Mouse (Mus musculus): ENCODE data around the gene Bicral.
A peak's percentile ranks its signal among the peaks of the same experiment; 100 is the strongest.
"Not testable (repeated sequence)": the region's sequence is repeated elsewhere in the genome, so short reads cannot be mapped to it uniquely, and the experiment has no call there.

Gene Bicral

GRCm38 (mm10) chr17:46875626-46876025 lies 17.3 kb upstream of the Bicral start:
- DNase-seq (ENCODE audit: low read depth, low spot score) = no peak

DNA sequence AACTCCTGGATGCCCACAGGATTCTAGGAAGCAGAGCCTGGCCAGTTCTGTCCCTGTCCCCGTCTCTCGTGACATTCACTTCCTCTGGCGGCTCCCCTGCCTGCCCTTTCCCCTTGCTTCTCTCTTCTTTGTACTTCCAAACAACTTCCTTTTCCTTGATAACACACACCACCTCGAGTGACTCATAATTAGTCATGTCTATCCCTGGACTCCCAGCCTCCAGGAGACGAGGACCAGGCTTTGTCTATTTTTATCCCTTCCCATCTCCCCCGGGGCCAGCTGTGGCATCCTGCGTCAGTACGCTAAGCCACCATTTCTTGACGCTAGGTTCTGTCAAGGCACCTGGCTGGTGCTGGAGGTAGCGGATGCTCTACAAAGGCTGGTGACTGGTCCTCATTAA lies 15.9 kb upstream of the Bicral start:
- no peak for DNase-seq (ENCODE audit: low read depth, low spot score)

GRCm38 (mm10) chr17:46872806-46873205 lies 14.5 kb upstream of the Bicral start:
- no peak for DNase-seq (ENCODE audit: low read depth, low spot score)

GRCm38 (mm10) chr17:46870913-46871312 lies 12.6 kb upstream of the Bicral start:
- no peak for DNase-seq (ENCODE audit: low read depth, low spot score)

DNA sequence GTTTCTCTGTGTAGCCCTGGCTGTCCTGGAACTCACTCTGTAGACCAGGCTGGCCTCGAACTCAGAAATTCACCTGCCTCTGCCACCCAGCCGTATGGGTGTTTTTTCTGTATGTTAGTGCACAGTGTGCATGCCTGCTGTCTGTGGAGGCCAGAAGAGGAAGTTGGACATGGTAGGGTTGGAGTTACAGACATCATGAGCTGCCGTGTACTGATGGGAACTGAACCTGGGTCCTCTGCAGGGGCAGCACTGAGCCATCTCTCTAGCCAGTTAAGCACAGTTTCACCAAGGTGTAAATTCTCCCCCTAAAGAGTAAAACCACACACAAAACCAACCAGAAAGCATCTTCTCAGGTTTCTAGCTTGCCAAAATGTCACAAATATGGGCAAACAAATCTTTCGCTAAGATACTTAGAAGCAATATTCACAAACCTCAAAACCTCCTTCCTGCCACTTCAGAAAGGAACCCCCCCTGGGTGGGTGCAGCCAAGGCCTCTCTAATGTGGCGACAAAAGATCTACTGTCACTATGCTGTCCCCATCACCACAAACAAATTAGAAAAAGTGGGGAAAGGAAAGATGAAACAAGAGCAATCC lies 12.0 kb upstream of the Bicral start:
- DNase-seq (ENCODE audit: low read depth, low spot score) = no peak

- DNase-seq (ENCODE audit: low read depth, low spot score) = no peak
Observed at GRCm38 (mm10) chr17:46866836-46867235, 8.6 kb upstream of the Bicral start.

GRCm38 (mm10) chr17:46864566-46865195 lies 6.4 kb upstream of the Bicral start:
- no peak for DNase-seq (ENCODE audit: low read depth, low spot score)

- no peak for DNase-seq (ENCODE audit: low read depth, low spot score)
Observed at GRCm38 (mm10) chr17:46860120-46860519, 1.8 kb upstream of the Bicral start.

DNA sequence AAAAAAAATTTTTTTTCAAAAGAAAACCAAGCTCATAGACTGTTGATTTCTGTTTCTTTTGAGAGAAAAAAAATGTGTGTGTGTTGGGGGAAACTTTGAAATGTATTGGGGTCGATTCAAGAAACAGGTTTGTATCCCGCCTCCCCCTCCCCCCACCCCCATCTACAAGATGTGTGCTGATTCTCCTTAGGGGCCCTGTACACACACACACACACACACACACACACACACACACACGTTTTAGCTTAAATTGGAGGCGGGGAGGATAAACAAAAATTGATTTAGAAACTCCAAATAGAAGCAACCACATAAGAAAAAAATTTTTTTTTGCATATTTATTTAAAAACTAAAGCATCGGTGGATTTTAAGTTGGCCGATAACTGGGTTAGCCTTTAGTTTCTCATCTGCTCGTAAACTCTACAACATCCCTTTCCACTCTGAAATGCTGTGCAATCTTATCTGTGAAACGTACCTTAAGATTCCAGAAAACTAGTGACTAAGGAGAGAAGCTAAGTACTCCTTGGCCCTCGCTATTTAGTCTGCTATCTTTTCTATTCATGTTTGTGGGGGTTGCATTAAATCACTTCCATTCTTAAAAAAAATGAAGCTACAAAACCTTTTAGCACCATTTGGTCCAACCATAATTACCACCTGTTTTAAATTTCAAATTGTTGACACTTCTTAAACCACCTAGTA lies 615 bp upstream of the Bicral start:
- DNase-seq (ENCODE audit: low read depth, low spot score) = no peak

DNA sequence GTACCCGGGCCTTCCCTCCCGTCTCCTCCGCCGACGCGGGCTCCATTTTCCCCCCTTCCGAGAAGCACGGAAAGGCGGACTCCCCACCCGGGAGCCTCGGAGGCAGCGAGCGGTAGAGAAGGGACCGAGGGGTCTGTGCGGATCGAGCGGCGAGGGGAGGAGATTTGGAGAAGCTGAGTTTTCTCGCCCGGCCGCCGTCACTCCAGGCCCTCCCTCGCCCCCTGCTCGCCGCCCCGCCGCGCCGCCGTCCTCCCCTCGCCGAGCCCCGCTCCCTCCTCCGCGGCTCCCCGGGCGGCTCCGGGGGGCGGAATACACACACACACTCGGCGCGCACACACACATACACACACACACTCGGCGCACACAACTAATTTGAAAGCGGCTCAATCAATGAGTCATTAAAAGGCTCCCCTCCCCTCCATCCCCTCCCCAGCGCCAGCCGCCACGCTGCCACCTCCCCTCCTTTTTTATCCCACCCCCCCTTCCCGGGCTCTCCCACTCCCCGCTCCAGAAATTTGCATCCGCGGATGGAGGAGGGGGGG lies 850 bp downstream of the Bicral start:
- peak; percentile 55 for DNase-seq (ENCODE audit: low read depth, low spot score)

GRCm38 (mm10) chr17:46856471-46857360 lies 1.6 kb downstream of the Bicral start:
- DNase-seq (ENCODE audit: low read depth, low spot score) = peak; percentile 58

DNA sequence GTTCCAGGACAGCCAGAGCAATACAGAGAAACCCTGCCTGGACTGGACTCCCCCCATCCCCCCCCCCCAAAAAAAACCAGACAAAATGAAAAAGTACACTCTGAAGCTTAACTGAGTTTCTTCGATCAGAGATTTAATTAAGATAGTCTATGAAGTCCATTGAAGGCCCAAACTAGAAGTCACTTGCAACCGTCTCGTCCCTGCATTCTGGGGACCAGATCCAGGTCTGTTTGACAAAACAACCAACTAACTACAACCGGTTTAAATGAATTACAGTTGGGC lies 2.2 kb downstream of the Bicral start:
- DNase-seq (ENCODE audit: low read depth, low spot score) = no peak

- DNase-seq (ENCODE audit: low read depth, low spot score) = no peak
Observed at GRCm38 (mm10) chr17:46855328-46856106, 2.8 kb downstream of the Bicral start.

GRCm38 (mm10) chr17:46854640-46855110 lies 3.6 kb downstream of the Bicral start:
- no peak for DNase-seq (ENCODE audit: low read depth, low spot score)

GRCm38 (mm10) chr17:46854096-46854495 lies 4.2 kb downstream of the Bicral start:
- no peak for DNase-seq (ENCODE audit: low read depth, low spot score)

GRCm38 (mm10) chr17:46853281-46853680 lies 5.0 kb downstream of the Bicral start:
- DNase-seq (ENCODE audit: low read depth, low spot score) = no peak

- DNase-seq (ENCODE audit: low read depth, low spot score) = no peak
Observed at GRCm38 (mm10) chr17:46852725-46853124, 5.6 kb downstream of the Bicral start.

DNA sequence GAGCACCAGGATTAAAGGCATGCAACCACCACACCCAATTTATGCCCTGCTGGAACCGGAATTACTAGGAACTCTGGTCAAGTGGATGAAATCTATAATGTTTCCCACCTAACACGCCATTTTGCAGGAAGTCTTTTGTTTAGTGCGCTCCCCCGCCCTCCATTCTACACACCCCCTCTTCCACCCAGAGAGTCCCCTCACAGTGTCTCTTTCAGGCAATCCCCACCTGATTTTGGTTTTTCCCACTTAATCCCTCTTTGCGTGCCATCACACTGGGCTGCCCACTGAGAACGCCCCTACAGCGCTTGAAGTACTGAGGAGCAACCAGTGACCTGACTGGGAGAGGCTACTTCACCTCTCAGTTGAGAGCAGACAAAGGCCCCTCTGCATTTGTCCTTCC lies 11.1 kb downstream of the Bicral start:
- DNase-seq (ENCODE audit: low read depth, low spot score) = no peak

GRCm38 (mm10) chr17:46846573-46846972 lies 11.7 kb downstream of the Bicral start:
- not testable (repeated sequence) for DNase-seq (ENCODE audit: low read depth, low spot score)

DNA sequence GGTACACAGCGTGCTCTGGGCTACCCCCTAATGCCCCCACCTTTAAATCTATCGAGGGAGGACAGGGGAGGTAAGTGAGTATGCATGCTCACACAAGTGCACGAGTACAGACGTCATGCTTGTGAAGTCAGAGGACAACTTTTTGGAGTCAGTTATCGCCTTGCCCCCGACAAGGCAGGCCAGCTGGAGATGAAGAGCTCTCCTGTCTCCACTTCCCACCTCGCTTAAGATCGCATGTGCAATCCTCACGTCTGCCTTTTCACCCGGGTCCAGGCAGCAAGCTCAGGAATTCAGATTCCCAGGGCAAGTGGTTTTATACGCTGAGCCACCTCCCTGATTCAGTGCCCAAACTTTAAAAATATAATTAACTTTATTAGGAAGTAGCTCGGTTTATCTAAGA lies 13.0 kb downstream of the Bicral start:
- no peak for DNase-seq (ENCODE audit: low read depth, low spot score)

GRCm38 (mm10) chr17:46844811-46845210 lies 13.5 kb downstream of the Bicral start:
- no peak for DNase-seq (ENCODE audit: low read depth, low spot score)

All from c-Kit-negative CD71-positive TER-119-positive erythroid progenitor cells, embryonic 14.5 days (primary cell).